30 mouse cellular contexts compared by ENCODE assay signal in genomic region chr4:34858903-34859302, GRCm38 (mm10). TPM values are rescaled to one million over a fixed set of nuclear protein-coding genes. Genes with fewer than 3 reads are reported as not detected.
"Had no signal": no experiment of that assay in that cellular context is flagged by ENCODE, and none has a peak within 500 bp of the region (broad histone marks: within the 10 kb centered on the region; RNA-seq: fewer than 3 reads in every experiment).

No protein-coding gene starts in this region.

- H3K27ac ChIP-seq: kidney, postnatal 0 days; layer of hippocampus, adult 2 months; limb, embryonic 12.5 days; liver, embryonic 14.5 days; macrophage had no signal

- ATAC-seq: liver, postnatal 0 days; lung, postnatal 0 days had no signal

- H3K27me3 ChIP-seq: limb, embryonic 12.5 days had no signal

- H3K9ac ChIP-seq: limb, embryonic 12.5 days; liver, embryonic 14.5 days; liver, postnatal 0 days; lung, embryonic 14.5 days had no signal

- DNase-seq: kidney, adult 2 months; kidney, postnatal 25 days; layer of hippocampus, adult 9-11 months; liver; liver, postnatal 0 days; lung, embryonic 14.5 days; midbrain, embryonic 14.5 days; thymus, adult 18-20 months; thymus, postnatal 14 days; thymus, postnatal 4 days had no signal

- H3K4me3 ChIP-seq: layer of hippocampus, adult 2 months; limb, embryonic 12.5 days had no signal

- H3K4me2 ChIP-seq: limb, embryonic 12.5 days; lung, embryonic 14.5 days; midbrain, embryonic 11.5 days had no signal

RNA-seq across cellular contexts. Expression of gene Cga, which starts 34.7 kb away (rescaled TPM):
- total RNA-seq: layer of hippocampus, adult 2 months; layer of hippocampus, postnatal 25 days; left cerebral cortex, adult 18-20 months; left cerebral cortex, postnatal 10 days; left cerebral cortex, postnatal 36 days; midbrain, postnatal 0 days had no signal
- polyA plus RNA-seq: kidney, adult 2 months; kidney, embryonic 14.5 days; kidney, postnatal 0 days; large intestine, adult 2 months; limb, embryonic 12.5 days; liver, embryonic 14.5 days; lung, embryonic 14.5 days; lung, postnatal 0 days; macrophage; midbrain, embryonic 11.5 days; midbrain, embryonic 14.5 days; midbrain, postnatal 0 days; neural tube, embryonic 11.5 days; neural tube, embryonic 14.5 days; small intestine, adult 2 months; spleen, adult 2 months; stomach, embryonic 16.5 days; testis, adult 2 months had no signal
